Mouse (Mus musculus): ENCODE results near the gene Gm9821. TPM values are rescaled to one million over a fixed set of nuclear protein-coding genes. Genes with fewer than 3 reads are reported as not detected.
A peak's percentile ranks its signal among the peaks of the same experiment; 100 is the strongest.

Gm9821 gene
- total and polyA plus RNA-seq, 2 experiments: not detected

- 92% methylated on average over 7 of the region's 7 CpGs for WGBS
- DNase-seq (ENCODE audit: extremely low read depth, low read depth, low spot score): no peak
- peaks cover 24% of the 10 kb centered on the region for H3K36me3 ChIP-seq (ENCODE audit: control insufficient read depth, insufficient read depth, low read length)
- H3K27me3 ChIP-seq (ENCODE audit: control insufficient read depth, insufficient read depth, low read length): peaks cover 4% of the 10 kb centered on the region
- no peaks in the 10 kb centered on the region for H3K79me2 ChIP-seq (ENCODE audit: control insufficient read depth, insufficient read depth, low read length)
- TF ChIP-seq CTCF (IDR thresholded peaks at IDR 0.05; ENCODE audit: low read depth, low read length): no peak
- no peak for TF ChIP-seq POLR2A (IDR thresholded peaks at IDR 0.05; ENCODE audit: extremely low read depth, insufficient read depth, low read length)
- no peak overlapping the region for H3K9ac ChIP-seq (ENCODE audit: low read depth, low read length)
- H3K27ac ChIP-seq (replicated peaks; ENCODE audit: insufficient read depth, low read depth, low read length): no peak overlapping the region
- no peaks in the 10 kb centered on the region for H3K4me1 ChIP-seq (ENCODE audit: control insufficient read depth, insufficient read depth, low read length)
- H3K4me3 ChIP-seq (ENCODE audit: insufficient read depth, low read depth, low read length): no peak overlapping the region
Measured at GRCm38 (mm10) chr2:91917096-91917495, 28.4 kb upstream of the Gm9821 start.

GRCm38 (mm10) chr2:91920130-91920529 is 25.4 kb upstream of the Gm9821 start:
- H3K4me3 ChIP-seq (ENCODE audit: insufficient read depth, low read depth, low read length): no peak overlapping the region
- no peaks in the 10 kb centered on the region for H3K79me2 ChIP-seq (ENCODE audit: control insufficient read depth, insufficient read depth, low read length)
- H3K9ac ChIP-seq (ENCODE audit: low read depth, low read length): no peak overlapping the region
- DNase-seq (ENCODE audit: extremely low read depth, low read depth, low spot score): no peak
- H3K36me3 ChIP-seq (ENCODE audit: control insufficient read depth, insufficient read depth, low read length): peaks cover 2% of the 10 kb centered on the region; the same call in 1 of the 2 replicates
- H3K27me3 ChIP-seq (ENCODE audit: control insufficient read depth, insufficient read depth, low read length): peaks cover 21% of the 10 kb centered on the region
- 66% methylated on average over 4 of the region's 4 CpGs for WGBS
- H3K4me1 ChIP-seq (ENCODE audit: control insufficient read depth, insufficient read depth, low read length): peaks cover 5% of the 10 kb centered on the region
- no peak for TF ChIP-seq POLR2A (IDR thresholded peaks at IDR 0.05; ENCODE audit: extremely low read depth, insufficient read depth, low read length)
- TF ChIP-seq CTCF (IDR thresholded peaks at IDR 0.05; ENCODE audit: low read depth, low read length): no peak
- H3K27ac ChIP-seq (replicated peaks; ENCODE audit: insufficient read depth, low read depth, low read length): no peak overlapping the region

- TF ChIP-seq POLR2A (IDR thresholded peaks at IDR 0.05; ENCODE audit: extremely low read depth, insufficient read depth, low read length): no peak
- no peak for TF ChIP-seq CTCF (IDR thresholded peaks at IDR 0.05; ENCODE audit: low read depth, low read length)
- no peak overlapping the region for H3K27ac ChIP-seq (replicated peaks; ENCODE audit: insufficient read depth, low read depth, low read length)
- no peaks in the 10 kb centered on the region; the same call in 1 of the 2 replicates for H3K36me3 ChIP-seq (ENCODE audit: control insufficient read depth, insufficient read depth, low read length)
- H3K9ac ChIP-seq (ENCODE audit: low read depth, low read length): no peak overlapping the region
- H3K27me3 ChIP-seq (ENCODE audit: control insufficient read depth, insufficient read depth, low read length): peaks cover 21% of the 10 kb centered on the region
- H3K79me2 ChIP-seq (ENCODE audit: control insufficient read depth, insufficient read depth, low read length): no peaks in the 10 kb centered on the region
- WGBS: 6% methylated on average over 31 of the region's 31 CpGs
- H3K4me3 ChIP-seq (ENCODE audit: insufficient read depth, low read depth, low read length): peak overlapping the region; percentile 39; the same call in 1 of the 2 replicates
- peak; percentile 39 for DNase-seq (ENCODE audit: extremely low read depth, low read depth, low spot score)
- peaks cover 5% of the 10 kb centered on the region for H3K4me1 ChIP-seq (ENCODE audit: control insufficient read depth, insufficient read depth, low read length)
Measured at GRCm38 (mm10) chr2:91921181-91921789, 24.2 kb upstream of the Gm9821 start.

- no peak for DNase-seq (ENCODE audit: extremely low read depth, low read depth, low spot score)
- Histone ChIP-seq H3K4me1 (ENCODE audit: control insufficient read depth, insufficient read depth, low read length) (peaks cover 5% of the 10 kb centered on the region), H3K36me3 (ENCODE audit: control insufficient read depth, insufficient read depth, low read length) (no peaks in the 10 kb centered on the region), H3K9ac (ENCODE audit: low read depth, low read length) (no peak overlapping the region), H3K27ac (replicated peaks; ENCODE audit: insufficient read depth, low read depth, low read length) (no peak overlapping the region), H3K79me2 (ENCODE audit: control insufficient read depth, insufficient read depth, low read length) (no peaks in the 10 kb centered on the region), H3K27me3 (ENCODE audit: control insufficient read depth, insufficient read depth, low read length) (peaks cover 21% of the 10 kb centered on the region), H3K4me3 (ENCODE audit: insufficient read depth, low read depth, low read length) (peak overlapping the region; percentile 39; the same call in 1 of the 2 replicates)
- TF ChIP-seq CTCF (IDR thresholded peaks at IDR 0.05; ENCODE audit: low read depth, low read length) (peak; percentile 34; the same call in 1 of the 2 replicates), POLR2A (IDR thresholded peaks at IDR 0.05; ENCODE audit: extremely low read depth, insufficient read depth, low read length) (no peak)
- WGBS: 2% methylated on average over 63 of the region's 64 CpGs
Measured at GRCm38 (mm10) chr2:91921790-91922570, 23.5 kb upstream of the Gm9821 start.

GRCm38 (mm10) chr2:91922586-91923414 is 22.7 kb upstream of the Gm9821 start:
- TF ChIP-seq CTCF (IDR thresholded peaks at IDR 0.05; ENCODE audit: low read depth, low read length): no peak
- no peak for TF ChIP-seq POLR2A (IDR thresholded peaks at IDR 0.05; ENCODE audit: extremely low read depth, insufficient read depth, low read length)
- Histone ChIP-seq H3K27ac (replicated peaks; ENCODE audit: insufficient read depth, low read depth, low read length) (no peak overlapping the region), H3K36me3 (ENCODE audit: control insufficient read depth, insufficient read depth, low read length) (no peaks in the 10 kb centered on the region), H3K4me3 (ENCODE audit: insufficient read depth, low read depth, low read length) (no peak overlapping the region), H3K9ac (ENCODE audit: low read depth, low read length) (no peak overlapping the region), H3K27me3 (ENCODE audit: control insufficient read depth, insufficient read depth, low read length) (peaks cover 21% of the 10 kb centered on the region), H3K79me2 (ENCODE audit: control insufficient read depth, insufficient read depth, low read length) (no peaks in the 10 kb centered on the region), H3K4me1 (ENCODE audit: control insufficient read depth, insufficient read depth, low read length) (peaks cover 5% of the 10 kb centered on the region)
- WGBS: 5% methylated on average over 37 of the region's 37 CpGs
- no peak for DNase-seq (ENCODE audit: extremely low read depth, low read depth, low spot score)

All from liver, adult 2 months (tissue).